Mouse (Mus musculus) cerebellum, adult 11 months (tissue): ENCODE data around the gene Qk.

Source experiments
- DNase-seq: peaks from one replicate; pipeline ENCODE4 v3.0.0; 2022

The Qk gene

GRCm38 (mm10) chr17:10319685-10320455 is at the start of gene Qk:
Gene Qk (minus strand): TSS chr17:10319854.
- DNase-seq: peak; percentile 93

DNA sequence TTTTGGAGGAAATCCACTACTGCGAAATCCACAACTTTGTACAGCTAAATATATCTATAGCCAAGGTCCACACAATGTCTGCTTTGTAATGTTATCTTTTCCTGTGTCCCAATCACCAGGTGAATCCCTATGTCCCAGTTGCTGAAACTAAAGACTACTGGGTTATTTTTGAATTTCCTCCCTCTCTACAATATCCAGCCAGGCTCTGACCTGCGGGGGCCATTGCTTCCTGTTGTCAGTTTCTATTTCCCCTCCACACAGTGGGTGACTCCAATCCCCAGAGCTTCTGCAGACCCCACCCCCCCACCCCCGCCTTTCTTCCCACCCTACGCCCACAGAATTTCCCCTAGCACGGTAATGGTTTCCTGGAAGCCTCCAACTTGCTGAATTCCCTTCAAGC is 47.4 kb upstream of the Qk start:
- DNase-seq: no peak

GRCm38 (mm10) chr17:10366577-10366976 is 46.9 kb upstream of the Qk start:
- no peak for DNase-seq

GRCm38 (mm10) chr17:10365501-10366482 is 46.1 kb upstream of the Qk start:
- DNase-seq: no peak

- DNase-seq: no peak
Observed at GRCm38 (mm10) chr17:10363151-10363550, 43.5 kb upstream of the Qk start.

DNA sequence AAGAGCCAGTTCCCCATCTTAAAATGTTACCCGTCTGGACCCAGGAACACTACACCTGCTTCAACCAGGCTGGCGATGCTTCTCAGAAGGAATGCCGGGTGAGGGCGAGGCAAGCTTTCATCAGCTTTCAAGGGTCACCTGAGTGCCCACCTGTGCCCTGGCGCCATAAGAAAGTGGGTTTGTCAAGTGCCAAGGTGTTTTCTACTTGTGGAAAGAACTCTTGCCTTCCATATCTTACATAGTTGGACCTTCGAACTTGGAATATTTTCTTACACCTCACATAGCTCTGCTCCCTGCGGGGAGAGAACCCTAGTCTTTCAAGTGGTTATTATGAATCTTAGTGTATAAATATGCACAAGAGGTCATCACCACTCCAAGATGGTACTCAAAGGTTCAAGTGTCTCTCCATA is 42.2 kb upstream of the Qk start:
- DNase-seq: no peak

GRCm38 (mm10) chr17:10360738-10361137 is 41.1 kb upstream of the Qk start:
- no peak for DNase-seq

DNA sequence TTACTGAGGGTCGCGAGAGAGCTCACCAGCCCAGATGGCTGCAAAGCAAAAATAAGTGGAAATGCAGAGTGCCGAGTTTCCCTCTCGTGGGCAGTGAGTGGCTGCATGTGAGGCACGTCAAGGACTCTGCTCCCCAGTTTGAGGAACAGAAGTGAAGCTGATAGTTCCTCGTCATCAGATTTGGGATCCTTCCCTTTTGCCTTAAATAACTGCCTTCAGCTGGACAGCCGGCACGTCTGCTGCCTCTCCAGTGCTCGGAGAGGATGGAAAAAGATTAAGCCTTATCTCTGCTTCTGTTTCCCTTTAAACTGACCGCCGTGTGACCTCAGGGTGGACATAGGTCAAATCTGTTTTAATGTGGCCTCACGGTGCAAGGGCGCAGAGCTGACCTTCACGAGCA is 39.8 kb upstream of the Qk start:
- no peak for DNase-seq

DNA sequence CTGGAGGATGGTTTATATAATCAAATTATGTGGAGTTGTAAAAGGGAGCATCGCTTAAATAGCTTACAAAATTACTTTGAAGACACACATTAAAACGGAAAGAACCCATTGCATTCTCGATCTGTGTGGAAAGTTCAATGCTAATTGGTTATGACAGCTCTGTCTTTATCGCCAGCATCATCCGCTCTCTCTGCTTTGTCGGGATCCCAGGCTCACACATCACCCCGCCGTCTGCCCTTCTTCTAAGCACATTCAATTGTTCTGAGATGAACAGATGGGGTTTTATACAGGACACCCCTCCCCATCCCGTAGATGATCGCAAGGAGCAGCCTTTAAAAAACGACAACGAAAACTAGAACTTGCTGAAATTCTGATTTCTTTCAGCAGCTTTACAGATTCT is 37.7 kb upstream of the Qk start:
- no peak for DNase-seq

GRCm38 (mm10) chr17:10356294-10356693 is 36.6 kb upstream of the Qk start:
- no peak for DNase-seq

GRCm38 (mm10) chr17:10355746-10356145 is 36.1 kb upstream of the Qk start:
- no peak for DNase-seq

DNA sequence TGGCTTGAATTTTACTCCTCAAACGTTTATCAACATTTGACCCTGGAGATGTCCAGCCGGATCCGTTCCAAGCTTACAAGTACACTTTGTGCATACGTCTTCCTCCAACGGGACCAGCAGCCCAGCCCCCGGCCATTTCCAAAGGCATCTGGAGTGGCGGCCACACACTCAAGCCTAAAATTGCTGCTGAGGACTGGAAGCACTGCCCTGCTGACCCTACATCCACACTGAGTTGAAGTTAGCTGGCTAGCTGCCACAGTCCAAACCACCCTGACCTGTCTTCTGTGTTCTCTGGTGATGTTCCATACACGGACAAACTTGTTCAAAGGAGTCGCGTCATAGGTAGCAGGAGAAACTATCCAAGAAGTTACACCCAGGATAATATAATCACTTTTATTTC is 18.6 kb upstream of the Qk start:
- DNase-seq: no peak

GRCm38 (mm10) chr17:10336558-10336957 is 16.9 kb upstream of the Qk start:
- DNase-seq: no peak

DNA sequence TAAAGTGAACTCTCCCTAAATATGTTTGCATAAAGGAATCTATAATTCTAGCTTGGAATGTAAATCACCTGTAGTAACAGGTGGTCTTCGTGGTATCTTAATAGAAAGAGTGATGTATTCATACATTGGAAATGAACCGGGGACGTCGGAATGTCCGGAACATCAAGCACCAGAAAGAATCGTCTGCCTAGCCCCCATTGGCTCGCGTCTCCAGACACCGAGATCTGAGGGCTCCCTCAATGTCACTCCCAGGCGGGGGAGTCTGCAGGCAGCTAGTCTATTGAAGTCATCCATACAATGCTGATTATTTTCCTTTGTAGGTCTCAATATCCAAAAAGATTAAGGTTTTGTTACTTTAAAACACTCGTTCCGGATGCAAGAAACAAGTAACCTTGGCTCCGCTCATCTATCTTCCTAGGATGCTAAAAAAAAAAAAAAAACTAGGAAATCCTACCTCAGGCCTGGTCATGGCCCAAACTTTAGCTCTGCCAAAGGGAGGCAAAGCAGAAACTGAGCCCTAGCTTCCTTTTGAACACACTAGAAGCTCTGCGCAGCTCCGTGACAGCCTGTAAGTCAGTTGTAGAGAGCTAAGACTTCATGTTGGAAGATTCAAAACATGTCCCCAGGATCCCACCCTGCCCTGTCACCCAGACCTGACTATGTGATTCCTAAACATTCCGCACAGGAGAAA is 16.3 kb upstream of the Qk start:
- DNase-seq: no peak

GRCm38 (mm10) chr17:10334957-10335690 is 15.5 kb upstream of the Qk start:
- DNase-seq: peak; percentile 40

GRCm38 (mm10) chr17:10334481-10334880 is 14.8 kb upstream of the Qk start:
- no peak for DNase-seq

DNA sequence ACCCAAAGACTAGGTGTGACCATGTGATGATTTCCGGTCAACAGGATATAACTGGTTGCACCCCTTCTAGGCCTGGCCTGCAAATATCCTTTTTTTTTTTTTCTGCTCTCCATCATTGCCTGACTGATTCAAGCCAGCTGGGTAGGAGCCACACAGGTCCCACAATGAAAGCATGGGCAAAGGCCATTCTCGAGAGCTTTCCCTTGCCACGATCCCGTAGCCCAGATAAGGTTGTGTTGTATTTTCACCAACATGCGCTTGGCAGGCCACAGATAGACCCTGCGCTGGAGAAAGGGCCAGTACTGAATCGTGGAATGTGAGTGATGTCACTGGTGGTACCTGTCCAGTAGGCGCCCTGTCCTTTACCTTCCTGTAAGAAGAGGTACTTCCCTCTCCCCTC is 13.7 kb upstream of the Qk start:
- no peak for DNase-seq

DNA sequence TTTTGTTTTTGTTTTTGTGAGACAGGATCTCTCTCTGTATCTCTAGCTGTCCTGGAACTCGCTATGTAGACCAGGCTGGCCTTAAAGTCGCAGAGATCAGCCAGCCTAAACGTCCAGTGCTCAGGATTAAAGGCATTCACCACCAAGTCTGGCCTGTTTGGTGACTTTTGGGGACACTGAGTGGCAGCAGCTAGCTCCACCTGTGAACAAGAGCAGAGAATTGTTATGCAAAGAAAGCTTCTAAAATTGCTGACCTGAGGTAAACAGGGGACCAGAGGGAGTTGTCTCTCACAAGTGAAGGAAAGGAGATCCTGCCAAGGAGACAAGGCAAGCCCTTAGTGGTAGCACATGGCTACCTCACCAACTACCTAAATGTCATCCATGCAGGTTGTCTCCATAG is 12.5 kb upstream of the Qk start:
- no peak for DNase-seq

DNA sequence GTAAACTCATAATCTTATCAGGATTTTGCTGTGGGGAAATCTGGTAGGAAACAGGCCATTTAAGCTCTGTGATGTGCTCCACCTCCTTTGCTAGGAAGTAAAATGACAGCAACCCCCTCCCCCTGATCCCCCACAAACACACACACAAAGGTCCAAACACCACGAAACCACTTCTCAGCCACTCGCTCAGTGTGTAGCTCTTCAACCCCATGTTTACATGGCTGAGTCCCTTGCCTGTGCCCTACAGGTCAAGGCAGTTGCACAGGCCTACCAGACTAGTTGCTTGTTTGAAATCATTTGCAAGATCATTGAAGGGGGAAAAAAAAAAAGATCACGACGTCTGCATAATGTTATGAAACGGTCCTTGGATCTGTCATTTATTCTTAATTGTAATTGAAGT is 9.8 kb upstream of the Qk start:
- DNase-seq: no peak

- DNase-seq: no peak
Observed at GRCm38 (mm10) chr17:10328544-10329100, 9.0 kb upstream of the Qk start.

- DNase-seq: no peak
Observed at GRCm38 (mm10) chr17:10327584-10328210, 8.0 kb upstream of the Qk start.

- no peak for DNase-seq
Observed at GRCm38 (mm10) chr17:10326596-10327045, 7.0 kb upstream of the Qk start.
